Mouse (Mus musculus) cerebellum, postnatal 25 days (tissue): ENCODE measurements at regions not wholly inside any gene's neighbourhood (a gene's known extent, or its start where the extent isn't known, plus 50 kb on each side); places are given as distances from the start of the nearest gene placed in this dataset.
A peak's percentile ranks its signal among the peaks of the same experiment; 100 is the strongest.

ENCODE experiments used
- DNase-seq, 2 experiments: peaks; one replicate each; pipeline ENCODE4 v3.0.0; 2021; ENCODE audit warnings: mixed read lengths in 2 of 2

DNA sequence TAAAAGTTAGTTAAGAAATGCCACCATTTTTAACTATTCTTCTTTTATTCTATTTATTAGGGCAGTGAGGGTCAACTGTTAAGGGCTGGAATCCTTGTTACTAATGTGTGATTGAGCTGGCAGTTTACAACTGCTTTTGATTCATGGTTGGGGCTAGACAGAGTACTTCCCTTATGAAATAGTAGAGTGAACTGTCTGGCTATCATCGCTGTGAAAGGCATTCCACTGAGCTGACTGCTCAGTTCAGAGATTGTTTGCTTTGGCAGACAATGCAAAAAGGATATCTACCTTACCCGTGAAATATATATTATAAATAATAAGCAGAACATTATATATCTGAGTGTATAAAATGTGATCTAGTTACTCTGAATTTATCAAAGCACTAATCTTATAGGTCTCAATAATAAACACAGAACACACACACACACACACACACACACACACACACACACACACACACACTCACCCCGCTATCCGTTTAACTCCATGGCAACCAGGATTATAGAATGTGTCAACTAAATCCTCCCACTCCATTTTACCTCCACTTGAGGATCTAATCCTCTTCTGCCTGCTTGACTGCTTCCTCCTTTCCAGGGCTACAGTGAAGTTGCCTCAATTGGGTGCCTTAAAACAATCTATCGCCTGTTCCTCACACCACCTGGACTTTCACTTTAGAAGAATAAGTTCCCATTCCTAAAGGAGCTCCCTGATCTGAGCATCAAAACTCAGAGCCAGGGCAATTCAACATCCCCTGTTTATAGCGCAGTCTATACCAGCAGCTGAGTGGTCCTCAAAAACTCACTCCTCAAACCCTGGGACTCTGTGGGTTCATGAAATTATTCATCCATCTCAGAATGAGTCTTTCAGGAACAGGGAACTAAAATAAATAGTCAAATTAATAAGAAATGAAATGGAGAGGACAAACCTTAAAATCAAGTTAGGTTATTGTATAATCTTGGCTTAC lies 126.6 kb downstream of the Gm9733 start:
- no peak for DNase-seq

DNA sequence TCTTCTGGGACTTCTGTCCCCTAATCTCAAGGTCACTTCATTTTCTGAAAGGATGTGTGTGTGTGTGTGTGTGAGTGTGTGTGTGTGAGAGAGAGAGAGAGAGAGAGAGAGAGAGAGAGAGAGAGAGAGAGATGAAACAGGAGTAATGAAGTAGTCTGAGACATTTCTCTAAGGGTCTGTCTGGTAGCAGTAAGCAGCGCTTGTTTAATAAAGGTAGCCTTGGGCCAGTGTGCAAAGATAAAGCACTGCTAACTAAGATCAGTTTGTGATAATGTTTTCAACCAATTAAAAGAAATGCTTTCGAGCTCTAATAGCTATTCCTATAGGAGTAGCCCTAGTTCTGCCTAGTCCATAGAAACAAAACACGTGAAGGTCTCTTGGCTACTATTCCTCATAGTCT lies 119.7 kb downstream of the Gm9733 start:
- no peak for DNase-seq

DNA sequence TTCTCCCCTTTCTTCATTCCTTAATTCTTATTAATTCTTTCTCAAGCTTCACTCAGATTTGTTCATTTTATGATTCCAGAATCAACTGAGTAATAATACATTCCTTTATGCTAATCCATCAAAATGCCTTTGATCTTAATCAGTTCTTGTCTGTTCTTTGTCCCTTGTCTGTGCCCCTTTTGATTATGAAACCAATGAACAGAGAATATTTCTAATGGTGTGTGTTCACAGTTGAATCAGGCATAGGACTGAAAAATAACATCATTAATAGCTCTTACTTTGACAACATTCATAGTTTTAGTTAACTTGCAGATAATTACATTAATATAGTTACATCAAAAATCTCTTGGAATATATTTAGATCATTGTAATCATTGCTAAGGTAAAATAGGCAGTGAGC lies 114.5 kb downstream of the Gm9733 start:
- DNase-seq = no peak

DNA sequence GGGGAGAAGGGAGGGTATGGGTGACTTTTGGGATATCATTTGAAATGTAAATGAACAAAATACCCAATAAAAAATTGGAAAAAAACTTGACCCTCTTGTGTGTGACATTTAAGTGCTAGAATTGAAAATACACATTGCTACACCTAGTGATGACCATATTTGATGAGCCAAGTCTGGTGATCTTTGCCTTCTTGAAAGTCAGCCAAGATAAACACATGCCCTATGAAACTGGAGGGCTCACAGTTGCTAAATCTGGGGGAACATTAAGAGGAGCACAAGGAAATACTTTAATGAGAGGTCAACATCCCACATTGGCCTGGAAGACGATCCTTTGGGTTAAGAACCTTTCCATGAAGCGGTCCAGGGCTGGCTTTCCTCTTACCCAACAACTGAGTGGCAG lies 112.8 kb downstream of the Gm9733 start:
- DNase-seq = no peak

DNA sequence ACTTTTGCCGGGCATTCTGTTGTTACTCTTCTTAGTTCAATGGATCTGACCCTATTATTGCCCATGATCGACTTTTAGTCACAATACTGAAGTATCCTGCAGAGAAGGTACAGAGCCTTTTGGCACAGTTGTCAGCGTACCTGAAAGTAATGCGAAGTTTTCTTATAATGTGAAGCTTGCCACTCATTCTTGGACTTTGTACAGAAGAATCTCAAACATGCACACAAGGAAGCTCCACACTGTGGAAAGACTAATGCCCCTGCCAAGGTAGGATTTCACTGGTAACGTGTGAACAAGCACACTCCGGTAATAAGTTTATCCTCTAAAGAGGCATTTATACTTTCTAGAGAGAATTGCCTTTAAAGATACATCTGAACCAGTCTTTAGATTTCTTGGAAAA lies 108.8 kb downstream of the Gm9733 start:
- no peak for DNase-seq

DNA sequence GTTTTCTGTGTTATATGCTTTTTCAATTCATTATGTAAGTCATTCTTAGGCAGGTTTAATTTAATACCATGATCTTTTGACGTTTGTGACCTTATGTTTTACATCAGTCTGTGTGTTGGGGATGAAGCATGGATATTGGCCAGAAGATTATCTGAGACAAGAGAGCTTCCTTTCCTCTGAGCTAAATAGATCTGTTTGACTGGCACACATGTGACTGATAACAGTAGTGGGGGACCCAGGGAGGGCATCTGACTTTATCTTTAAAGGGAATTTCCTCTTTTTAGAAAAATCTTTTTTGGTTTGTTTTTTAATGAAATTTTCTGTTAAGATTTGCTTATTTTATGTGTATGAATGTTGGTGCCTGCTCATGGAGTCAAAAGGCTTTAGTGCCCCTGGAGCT lies 107.7 kb downstream of the Gm9733 start:
- DNase-seq = no peak

DNA sequence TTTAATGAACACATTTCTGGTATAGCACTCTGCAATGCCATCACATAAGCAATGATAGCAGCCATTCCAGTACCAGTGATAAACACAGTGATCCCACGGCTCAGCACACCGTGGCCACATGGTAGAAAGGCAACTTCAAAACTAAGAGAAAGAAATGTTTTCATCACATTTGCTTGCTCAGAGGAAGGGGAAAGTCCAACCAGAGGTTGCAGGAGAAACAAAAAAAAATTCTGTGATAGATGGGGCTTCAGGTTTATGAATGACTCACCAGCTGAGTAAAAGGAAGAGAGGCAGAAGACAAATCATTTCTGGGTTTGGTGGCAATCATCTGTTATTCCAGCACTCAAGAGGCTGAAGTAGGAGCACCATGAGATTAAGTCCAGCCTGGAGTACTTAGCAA lies 103.5 kb downstream of the Gm9733 start:
- DNase-seq = no peak

DNA sequence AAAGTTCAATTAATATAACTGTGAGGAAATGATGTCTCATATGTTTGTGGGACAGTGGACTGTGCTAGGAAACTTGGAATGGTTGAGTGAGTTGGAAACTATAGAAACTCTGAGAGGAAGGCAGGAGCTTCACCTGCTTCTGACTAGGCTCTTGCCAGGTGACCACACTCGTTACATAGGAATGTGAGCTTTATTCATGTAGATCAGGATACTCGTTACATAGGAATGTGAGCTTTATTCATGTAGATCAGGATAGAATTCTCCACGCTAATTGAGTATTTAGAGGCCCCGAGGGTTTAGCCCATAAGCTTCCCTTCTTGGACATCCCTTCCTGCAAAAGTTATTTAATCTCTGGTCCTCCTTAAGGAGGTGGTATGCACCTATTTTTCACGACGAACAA lies 101.9 kb downstream of the Gm9733 start:
- no peak for DNase-seq

DNA sequence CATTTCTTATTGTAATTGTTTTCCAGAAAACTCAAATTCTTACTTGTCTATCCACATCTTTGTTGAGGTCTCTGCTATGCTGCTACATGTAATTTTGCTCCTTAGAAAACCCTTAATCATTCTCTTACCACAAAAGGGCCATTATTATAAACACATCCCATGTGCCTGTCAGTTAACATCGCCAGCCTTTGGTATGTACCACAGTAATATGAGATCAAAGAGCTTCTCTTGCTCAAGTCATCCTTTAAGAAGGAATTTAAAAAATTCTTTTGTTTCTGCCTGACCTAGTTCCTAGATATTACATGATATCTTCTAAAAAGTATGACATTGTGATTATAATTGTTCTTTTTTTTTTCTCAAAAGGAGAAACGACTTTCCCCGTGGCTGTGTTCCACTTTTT lies 100.7 kb downstream of the Gm9733 start:
- DNase-seq = no peak

DNA sequence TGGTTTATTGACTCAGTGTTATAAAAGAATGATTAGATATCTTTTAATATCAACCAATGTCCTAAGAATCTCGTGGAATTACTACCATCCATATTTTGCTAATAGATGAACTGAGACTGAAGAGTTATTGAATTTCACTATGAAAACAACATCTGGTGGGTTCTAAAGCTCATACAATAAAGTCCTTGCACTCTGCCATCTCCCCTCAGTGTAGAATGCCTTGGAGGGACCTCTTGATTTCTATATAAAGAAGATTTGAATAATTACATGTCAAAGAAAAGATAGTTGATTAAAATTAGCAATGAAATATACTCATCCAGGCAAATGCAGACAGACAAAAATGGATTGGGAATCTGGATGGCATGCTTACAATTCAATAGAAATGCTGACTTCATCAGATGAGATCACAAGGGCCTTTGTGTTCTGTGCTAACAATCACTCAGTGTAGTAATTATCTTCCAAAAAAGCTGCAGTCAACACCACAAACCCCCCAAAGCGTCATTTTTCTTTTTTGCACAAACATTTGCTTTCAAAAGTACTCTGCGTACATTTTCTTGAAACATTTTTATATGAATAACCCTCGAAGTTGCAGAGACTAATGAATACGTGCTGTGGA lies 94.2 kb downstream of the Gm9733 start:
- DNase-seq = no peak

DNA sequence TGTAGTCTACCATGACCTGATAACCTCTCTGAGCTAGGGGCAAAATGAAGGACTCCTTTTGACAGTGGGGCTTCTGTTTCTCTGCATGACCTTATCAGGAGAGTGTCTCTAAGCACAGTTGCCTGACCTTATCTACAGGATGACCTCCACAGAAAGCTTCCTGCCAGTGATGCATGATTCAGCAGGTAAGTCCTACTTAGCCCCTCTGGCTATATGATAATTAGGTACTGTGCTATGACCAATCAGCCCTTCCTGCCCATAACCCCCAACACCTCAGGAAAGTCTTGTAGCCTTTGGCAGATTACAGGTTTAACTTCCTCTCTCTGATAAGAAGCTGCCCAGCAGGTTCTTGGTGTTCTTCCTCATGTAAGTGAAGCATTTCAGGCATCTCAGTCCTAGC lies 89.7 kb downstream of the Gm9733 start:
- DNase-seq = no peak

DNA sequence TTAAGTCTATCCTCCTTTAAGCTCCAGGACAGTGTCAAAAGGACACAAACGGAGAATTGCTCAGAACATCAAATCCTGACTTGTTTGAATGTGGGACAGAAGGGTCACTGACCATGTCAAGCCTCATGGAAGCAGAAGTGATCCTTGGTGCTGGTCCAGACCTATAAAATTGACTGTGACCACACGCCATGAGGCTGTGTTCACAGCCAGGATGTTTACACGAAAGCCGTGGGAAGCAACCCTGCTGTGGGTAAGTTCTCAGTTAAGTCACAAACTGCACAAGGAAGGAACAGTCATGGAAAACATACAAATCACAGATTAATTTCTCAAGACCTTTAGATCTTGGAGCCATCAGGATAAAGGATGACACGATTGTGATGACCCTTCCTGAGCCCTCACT lies 88.5 kb downstream of the Gm9733 start:
- no peak for DNase-seq

DNA sequence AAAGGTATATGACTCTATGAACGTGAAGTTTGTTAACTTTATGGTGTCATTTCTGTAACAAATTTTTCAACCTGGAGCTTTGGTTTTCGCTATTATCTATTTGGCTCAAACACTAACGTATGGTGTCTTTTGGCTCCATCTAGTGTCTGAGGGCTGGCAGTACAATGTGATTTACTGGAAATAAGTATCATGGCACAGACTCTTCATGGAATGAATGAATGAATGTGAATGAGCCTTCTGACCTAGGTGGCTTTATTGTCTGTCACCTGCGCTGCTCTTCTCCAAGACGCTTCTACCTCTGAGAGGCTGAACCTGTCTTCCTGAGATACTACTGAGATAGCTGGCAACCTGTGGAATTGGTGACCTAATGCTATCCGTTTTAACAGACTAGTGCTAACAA lies 87.1 kb downstream of the Gm9733 start:
- DNase-seq = peak in 1 of 2 experiments; percentile 42
